Mouse (Mus musculus): ENCODE measurements around the gene Pi4k2a. TPM values are rescaled to one million over a fixed set of nuclear protein-coding genes. Genes with fewer than 3 reads are reported as not detected.

The Pi4k2a gene
- 17.5 TPM for polyA plus RNA-seq (2014; fragmentation: Illumina TruSeq; extraction: RNeasy Lipid Tissue Mini Kit (QIAGEN cat#74804); ENCODE audit: low read depth, low replicate concordance)

GRCm38 (mm10) chr19:42089748-42090595 lies at the start of gene Pi4k2a:
Pi4k2a (plus strand) TSS chr19:42090470.

GRCm38 (mm10) chr19:42045269-42046102 lies 44.8 kb upstream of the Pi4k2a start, which contains the start of gene Hoga1:
Hoga1 (plus strand) TSS chr19:42045610.

GRCm38 (mm10) chr19:42051948-42052347 lies 38.3 kb upstream of the Pi4k2a start, which contains the start of gene 4933411K16Rik:
4933411K16Rik (plus strand) TSS chr19:42052248.

GRCm38 (mm10) chr19:42086166-42086565 lies 4.1 kb upstream of the Pi4k2a start, which contains the start of gene Morn4:
Morn4 (minus strand) TSS chr19:42086357.

GRCm38 (mm10) chr19:42128787-42129508 lies 38.7 kb downstream of the Pi4k2a start, which contains the start of gene Avpi1:
Avpi1 (minus strand) TSS chr19:42129059.

GRCm38 (mm10) chr19:42147170-42147768 lies 57.0 kb downstream of the Pi4k2a start, which contains the start of gene Marveld1:
Marveld1 (plus strand) TSS chr19:42147400.

GRCm38 (mm10) chr19:42163764-42164163 lies 73.5 kb downstream of the Pi4k2a start, which contains the start of gene Zfyve27:
Zfyve27 (plus strand) TSS chr19:42163951.

Other genes starting within 250 kb of the Pi4k2a start
- 1.0 TPM for gene Frat2, start 242.3 kb upstream of the Pi4k2a start, polyA plus RNA-seq (2014; fragmentation: Illumina TruSeq; extraction: RNeasy Lipid Tissue Mini Kit (QIAGEN cat#74804); ENCODE audit: low read depth, low replicate concordance)
- 10.8 TPM for gene Rrp12, start 194.3 kb upstream of the Pi4k2a start, polyA plus RNA-seq (2014; fragmentation: Illumina TruSeq; extraction: RNeasy Lipid Tissue Mini Kit (QIAGEN cat#74804); ENCODE audit: low read depth, low replicate concordance)
- gene Pgam1, start 178.5 kb upstream of the Pi4k2a start, polyA plus RNA-seq (2014; fragmentation: Illumina TruSeq; extraction: RNeasy Lipid Tissue Mini Kit (QIAGEN cat#74804); ENCODE audit: low read depth, low replicate concordance) = 116 TPM
- 17.6 TPM for gene Exosc1, start 157.0 kb upstream of the Pi4k2a start, polyA plus RNA-seq (2014; fragmentation: Illumina TruSeq; extraction: RNeasy Lipid Tissue Mini Kit (QIAGEN cat#74804); ENCODE audit: low read depth, low replicate concordance)
- gene Zdhhc16, start 157.0 kb upstream of the Pi4k2a start, polyA plus RNA-seq (2014; fragmentation: Illumina TruSeq; extraction: RNeasy Lipid Tissue Mini Kit (QIAGEN cat#74804); ENCODE audit: low read depth, low replicate concordance) = 18.1 TPM
- gene Mms19, start 109.3 kb upstream of the Pi4k2a start, polyA plus RNA-seq (2014; fragmentation: Illumina TruSeq; extraction: RNeasy Lipid Tissue Mini Kit (QIAGEN cat#74804); ENCODE audit: low read depth, low replicate concordance) = 18.8 TPM
- gene Ubtd1, start 108.7 kb upstream of the Pi4k2a start, polyA plus RNA-seq (2014; fragmentation: Illumina TruSeq; extraction: RNeasy Lipid Tissue Mini Kit (QIAGEN cat#74804); ENCODE audit: low read depth, low replicate concordance) = 22.9 TPM
- not detected for gene Ankrd2, start 54.5 kb upstream of the Pi4k2a start, polyA plus RNA-seq (2014; fragmentation: Illumina TruSeq; extraction: RNeasy Lipid Tissue Mini Kit (QIAGEN cat#74804); ENCODE audit: low read depth, low replicate concordance)
- 0.84 TPM for gene Hoga1, start 44.9 kb upstream of the Pi4k2a start, polyA plus RNA-seq (2014; fragmentation: Illumina TruSeq; extraction: RNeasy Lipid Tissue Mini Kit (QIAGEN cat#74804); ENCODE audit: low read depth, low replicate concordance)
- gene 4933411K16Rik, start 38.2 kb upstream of the Pi4k2a start, polyA plus RNA-seq (2014; fragmentation: Illumina TruSeq; extraction: RNeasy Lipid Tissue Mini Kit (QIAGEN cat#74804); ENCODE audit: low read depth, low replicate concordance) = not detected
- gene Morn4, start 4.1 kb upstream of the Pi4k2a start, polyA plus RNA-seq (2014; fragmentation: Illumina TruSeq; extraction: RNeasy Lipid Tissue Mini Kit (QIAGEN cat#74804); ENCODE audit: low read depth, low replicate concordance) = 2.1 TPM
- 20.8 TPM for gene Avpi1, start 38.6 kb downstream of the Pi4k2a start, polyA plus RNA-seq (2014; fragmentation: Illumina TruSeq; extraction: RNeasy Lipid Tissue Mini Kit (QIAGEN cat#74804); ENCODE audit: low read depth, low replicate concordance)
- gene Marveld1, start 56.9 kb downstream of the Pi4k2a start, polyA plus RNA-seq (2014; fragmentation: Illumina TruSeq; extraction: RNeasy Lipid Tissue Mini Kit (QIAGEN cat#74804); ENCODE audit: low read depth, low replicate concordance) = 32.2 TPM
- 24.3 TPM for gene Zfyve27, start 73.5 kb downstream of the Pi4k2a start, polyA plus RNA-seq (2014; fragmentation: Illumina TruSeq; extraction: RNeasy Lipid Tissue Mini Kit (QIAGEN cat#74804); ENCODE audit: low read depth, low replicate concordance)
- gene Sfrp5, start 111.8 kb downstream of the Pi4k2a start, polyA plus RNA-seq (2014; fragmentation: Illumina TruSeq; extraction: RNeasy Lipid Tissue Mini Kit (QIAGEN cat#74804); ENCODE audit: low read depth, low replicate concordance) = 10.9 TPM
- 0.45 TPM for gene Golga7b, start 157.1 kb downstream of the Pi4k2a start, polyA plus RNA-seq (2014; fragmentation: Illumina TruSeq; extraction: RNeasy Lipid Tissue Mini Kit (QIAGEN cat#74804); ENCODE audit: low read depth, low replicate concordance)